Mouse (Mus musculus) adrenal gland, postnatal 10 days (tissue): Measurements from ENCODE around the gene Troap. TPM values are rescaled to one million over a fixed set of nuclear protein-coding genes. Genes with fewer than 3 reads are reported as not detected.

ENCODE experiments used
- DNase-seq: peaks from one replicate; pipeline ENCODE4 v3.0.0; 2021; ENCODE audit warnings: mixed read lengths
- total RNA-seq, 2 experiments: library from RNA; stranded (reverse); gene quantifications; 2 replicates each; pipeline ENCODE4 v1.2.3; 2021

The Troap gene
- total RNA-seq, 2 experiments from 2014 or later = 8.2 to 9.8 TPM

GRCm38 (mm10) chr15:99087253-99088075 is 13.1 kb downstream of the Troap start, which contains the start of gene C1ql4:
TSS of gene C1ql4 (minus strand) at chr15:99087817.
- DNase-seq = peak; percentile 67

GRCm38 (mm10) chr15:99088292-99088691 is 13.9 kb downstream of the Troap start:
- DNase-seq = peak; percentile 94

GRCm38 (mm10) chr15:99089069-99089468 is 14.7 kb downstream of the Troap start:
- peak; percentile 37 for DNase-seq

GRCm38 (mm10) chr15:99092870-99093269 is 18.5 kb downstream of the Troap start, which contains the start of gene Dnajc22:
TSS of gene Dnajc22 (plus strand) at chr15:99093170.
- no peak for DNase-seq

GRCm38 (mm10) chr15:99093291-99094258 is 19.2 kb downstream of the Troap start:
- DNase-seq = peak; percentile 29

GRCm38 (mm10) chr15:99094631-99095270 is 20.4 kb downstream of the Troap start:
- DNase-seq = no peak

GRCm38 (mm10) chr15:99095356-99095755 is 21.0 kb downstream of the Troap start:
- no peak for DNase-seq

- peak; percentile 14 for DNase-seq
Observed at GRCm38 (mm10) chr15:99096061-99096793, 21.9 kb downstream of the Troap start.

- peak; percentile 57 for DNase-seq
Observed at GRCm38 (mm10) chr15:99096831-99097500, 22.6 kb downstream of the Troap start.

- peak; percentile 51 for DNase-seq
Observed at GRCm38 (mm10) chr15:99097840-99098492, 23.6 kb downstream of the Troap start.

GRCm38 (mm10) chr15:99098493-99098861 is 24.1 kb downstream of the Troap start:
- no peak for DNase-seq

GRCm38 (mm10) chr15:99099139-99099556 is 24.8 kb downstream of the Troap start:
- DNase-seq = peak; percentile 79

GRCm38 (mm10) chr15:99099984-99100383 is 25.6 kb downstream of the Troap start:
- no peak for DNase-seq

GRCm38 (mm10) chr15:99105238-99105637 is 30.9 kb downstream of the Troap start:
- DNase-seq = peak; percentile 13

GRCm38 (mm10) chr15:99107866-99108265 is 33.5 kb downstream of the Troap start:
- DNase-seq = peak; percentile 0

- DNase-seq = peak; percentile 45
Observed at GRCm38 (mm10) chr15:99111139-99111538, 36.8 kb downstream of the Troap start.

GRCm38 (mm10) chr15:99111809-99112208 is 37.4 kb downstream of the Troap start:
- peak; percentile 0 for DNase-seq

- DNase-seq = no peak
Observed at GRCm38 (mm10) chr15:99112843-99113395, 38.5 kb downstream of the Troap start.

- DNase-seq = peak; percentile 46
Observed at GRCm38 (mm10) chr15:99113396-99113975, 39.1 kb downstream of the Troap start.
